Mouse (Mus musculus) kidney, adult 18-20 months (tissue): ENCODE results near the gene Abcd4.

Experiments
- DNase-seq: peaks from one replicate; pipeline ENCODE4 v3.0.0; 2021

Abcd4 gene

DNA sequence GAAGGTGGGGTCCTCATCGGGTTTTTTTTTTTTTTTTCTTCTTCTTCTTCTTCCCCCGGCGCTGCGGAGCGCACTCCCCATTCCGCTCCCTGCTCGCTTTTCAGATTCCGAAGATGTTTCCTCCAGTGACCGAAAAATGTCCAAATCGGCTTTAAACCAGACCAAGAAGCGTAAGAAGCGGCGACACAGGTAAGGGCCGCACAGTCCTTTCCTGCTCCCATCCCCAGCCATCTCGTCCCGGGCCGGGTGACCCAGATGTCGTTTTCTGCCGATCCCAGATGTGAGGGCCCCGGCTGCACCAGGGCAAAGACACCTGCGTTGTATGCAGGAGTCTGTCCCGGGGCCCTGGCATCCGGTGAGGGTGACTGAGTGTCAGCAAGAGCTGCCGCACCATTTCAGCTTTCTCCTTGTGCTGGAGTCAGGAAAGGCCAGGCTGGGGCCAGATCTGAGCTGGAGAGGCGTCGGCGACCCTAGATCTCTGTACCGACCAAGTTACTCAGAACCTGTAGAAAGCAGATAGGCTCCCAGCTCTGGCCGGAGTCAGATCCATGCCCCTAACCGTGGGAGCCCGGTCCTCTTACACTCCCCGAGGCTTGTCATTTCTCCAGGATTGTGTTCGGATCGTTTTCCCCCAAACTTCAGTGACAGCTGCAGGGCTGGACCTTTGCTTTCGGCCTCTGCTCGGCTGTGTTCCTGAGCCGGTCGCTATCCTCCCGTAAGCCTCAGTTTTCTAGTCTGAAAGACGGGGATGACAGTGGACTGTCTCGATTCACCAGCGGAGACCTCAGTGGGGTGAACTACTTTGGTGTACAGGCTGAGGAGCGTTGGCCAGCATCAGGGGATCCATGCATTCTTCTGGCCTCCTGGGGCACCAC is 45.5 kb downstream of the Abcd4 start:
- DNase-seq, result peak; percentile 34

DNA sequence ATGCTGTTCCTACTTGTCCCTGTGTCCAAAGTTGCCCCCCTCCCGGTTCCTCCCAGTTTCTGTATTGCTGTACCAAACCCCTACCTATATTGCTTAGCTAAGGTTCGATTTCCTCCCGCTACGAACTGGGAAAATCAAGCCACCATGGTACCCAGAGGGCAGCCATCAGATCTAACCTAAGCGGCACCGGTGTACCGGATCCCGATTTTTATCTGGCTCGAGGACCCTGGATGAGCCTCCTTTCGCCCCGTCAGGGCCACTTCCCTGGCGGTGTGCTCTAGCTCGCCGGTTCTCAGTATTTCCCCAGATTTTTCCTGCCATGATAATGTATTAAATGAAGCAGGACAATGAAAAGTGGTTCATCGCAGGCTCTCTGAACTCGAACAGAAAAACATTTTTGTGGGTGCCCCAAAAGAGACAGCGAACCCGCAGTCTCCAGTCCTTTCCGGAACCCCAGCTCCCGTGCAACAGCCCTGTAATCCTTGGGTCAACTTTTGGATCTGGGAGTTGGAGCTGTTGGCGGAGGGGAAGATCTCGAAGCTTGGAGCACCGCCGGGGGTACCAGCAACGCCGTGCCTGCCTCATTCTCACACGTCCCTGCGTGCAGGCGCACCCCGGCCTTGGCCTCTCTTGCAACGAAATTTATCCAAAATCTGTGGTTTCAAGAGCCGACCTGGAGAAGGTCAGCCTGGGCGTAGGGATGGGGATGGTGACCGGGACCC is 46.4 kb downstream of the Abcd4 start:
- no peak for DNase-seq

DNA sequence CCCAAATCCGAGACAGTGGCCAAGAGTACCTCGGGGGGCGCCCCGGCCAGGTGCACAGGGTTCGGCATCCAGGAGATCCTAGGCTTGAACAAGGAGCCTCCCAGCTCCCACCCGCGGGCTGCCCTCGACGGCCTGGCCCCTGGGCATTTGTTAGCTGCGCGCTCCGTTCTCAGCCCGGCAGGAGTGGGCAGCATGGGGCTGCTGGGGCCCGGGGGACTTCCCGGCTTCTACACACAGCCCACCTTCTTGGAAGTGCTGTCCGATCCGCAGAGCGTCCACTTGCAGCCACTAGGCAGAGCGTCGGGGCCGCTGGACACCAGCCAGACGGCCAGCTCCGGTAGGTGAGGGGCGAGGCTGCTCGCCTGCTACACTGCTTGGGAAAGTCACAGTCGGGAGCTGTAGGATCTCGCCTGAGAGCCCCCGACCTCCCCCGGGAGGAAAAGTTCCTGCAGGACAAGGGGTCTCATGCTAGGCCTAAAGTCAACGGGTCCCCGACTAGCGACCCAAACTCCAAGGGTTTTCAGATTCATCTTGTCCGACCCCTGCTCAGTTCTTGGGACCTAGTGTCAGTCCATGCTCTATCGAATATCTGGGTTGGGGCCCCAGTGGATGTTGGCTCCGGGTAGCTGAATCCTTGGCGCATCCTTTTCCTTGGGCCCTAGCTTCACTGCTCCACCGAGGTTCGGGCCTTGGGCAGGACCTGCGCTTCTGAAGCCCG is 47.1 kb downstream of the Abcd4 start:
- DNase-seq, result no peak

DNA sequence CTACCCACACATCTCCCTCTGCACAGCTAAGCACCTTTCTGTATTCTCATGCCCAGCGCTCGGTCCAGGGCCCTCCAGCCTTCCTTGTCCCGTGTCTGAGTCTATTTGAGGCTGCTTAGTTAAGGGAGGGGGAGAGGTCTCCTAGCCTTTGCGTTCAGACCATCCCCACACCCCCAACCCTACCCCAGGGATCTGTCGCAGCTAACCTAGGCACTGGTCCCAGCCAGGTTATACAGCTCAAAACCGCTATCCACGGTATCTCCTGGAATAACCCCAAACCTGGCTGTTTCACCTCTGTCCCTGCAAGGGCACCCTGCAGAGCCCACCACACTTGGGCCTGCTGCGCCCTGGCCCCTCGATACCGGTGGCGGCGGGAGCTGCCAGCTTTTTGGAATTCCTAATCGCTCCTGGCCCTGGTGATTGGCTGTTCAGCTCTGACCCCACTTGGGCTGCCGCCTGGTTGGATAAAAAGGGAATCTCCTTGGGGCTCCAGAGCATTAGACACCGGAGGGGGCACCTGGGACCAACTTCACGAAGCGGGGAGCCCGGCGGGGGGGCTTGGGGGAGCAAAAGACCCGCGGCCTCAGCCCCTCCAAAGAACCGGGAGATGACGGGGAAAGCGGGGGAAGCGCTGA is 47.8 kb downstream of the Abcd4 start, which contains the start of gene Vsx2:
TSS of gene Vsx2 (plus strand) at position 427 of the 635 bp plus-strand sequence.
- DNase-seq, result no peak

DNA sequence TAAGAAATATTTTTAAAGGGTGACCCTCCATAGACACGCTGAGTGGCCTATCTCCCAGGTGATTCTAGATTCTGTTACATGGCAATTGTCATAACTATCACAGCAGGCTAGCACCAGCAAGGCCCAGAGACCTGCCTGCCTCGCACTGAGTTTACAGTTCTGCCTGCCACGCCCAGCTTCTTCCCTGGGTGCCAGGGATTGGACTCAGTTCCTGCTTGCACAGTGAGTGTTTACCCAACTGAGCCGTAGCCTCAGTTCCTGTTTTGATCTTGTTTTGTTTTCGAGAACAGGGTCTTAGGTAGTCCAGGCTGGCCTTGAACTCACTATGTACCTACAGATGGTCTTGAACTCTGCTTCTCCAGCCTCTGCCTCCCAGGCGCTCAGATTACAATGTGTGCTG is 49.6 kb downstream of the Abcd4 start:
- DNase-seq, result no peak

DNA sequence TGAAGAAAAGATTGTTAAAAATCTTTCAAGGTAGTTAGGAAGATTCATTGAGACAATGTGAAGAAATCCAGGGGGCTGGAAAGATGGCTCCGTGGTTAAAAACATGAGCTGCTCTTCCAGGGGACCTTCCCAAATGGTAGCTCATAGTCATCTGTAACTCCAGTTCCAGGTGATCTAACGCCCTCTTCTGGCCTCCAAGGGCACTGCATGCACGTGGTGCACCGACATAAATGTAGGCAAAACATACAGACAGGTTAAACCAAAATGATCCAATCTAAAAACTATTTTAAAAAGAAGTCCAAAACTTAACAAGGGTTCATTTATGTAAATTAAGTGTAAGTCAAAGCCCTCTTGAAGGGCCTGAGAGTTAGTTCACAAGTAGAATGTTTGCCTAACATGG is 54.7 kb downstream of the Abcd4 start:
- no peak for DNase-seq

DNA sequence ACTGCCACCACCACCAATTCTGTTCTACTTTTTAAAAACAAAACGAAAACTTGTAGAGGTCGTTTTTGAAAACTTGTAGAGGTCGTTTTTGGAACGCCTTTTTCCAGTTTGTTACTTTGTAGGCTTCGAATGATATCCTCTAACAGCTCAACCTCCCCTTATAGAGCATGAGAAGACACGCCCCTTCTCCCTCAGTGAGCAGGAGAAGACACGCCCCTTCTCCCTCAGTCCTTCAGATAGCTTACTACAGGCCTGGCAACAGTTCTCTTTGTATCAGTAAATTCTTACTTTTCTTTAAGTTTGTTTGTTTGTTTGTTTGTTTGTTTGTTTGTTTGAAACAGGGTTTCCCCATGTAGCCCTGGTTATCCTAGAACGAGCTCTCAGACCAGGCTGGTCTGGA is 62.0 kb downstream of the Abcd4 start:
- DNase-seq, result no peak
